Mouse (Mus musculus) layer of hippocampus, adult 6 months (tissue): ENCODE measurements around the gene Cenpq. TPM values are rescaled to one million over a fixed set of nuclear protein-coding genes. Genes with fewer than 3 reads are reported as not detected.

Experiments used
- long read RNA-seq, 2 experiments: library from polyadenylated mRNA; unstranded; transcript quantifications; one replicate each; pipeline ENCODE4 v2.0.0; 2019 to 2020
- polyA plus RNA-seq: library from polyadenylated mRNA; unstranded; fragments of <200 nt; fragmentation: Nextera tagmentation; gene quantifications from 2 replicates; pipeline ENCODE4 v1.2.3, GENCODE M21; 2021

Gene Cenpq
- 3.9 and 4.7 TPM in 2 replicates for polyA plus RNA-seq
- long read RNA-seq, experiment 1, transcript Cenpq-201 (9 exons, 1,942 nt), result major isoform, 5 of 8 reads
- long read RNA-seq, experiment 1, partial matches to known transcripts, result 2 of 8 reads
- long read RNA-seq, experiment 1, other reads (novel, unspliced or antisense), result 1 of 8 reads
- long read RNA-seq, experiment 2, transcript Cenpq-201 (9 exons, 1,942 nt), result major isoform, 22 of 24 reads
- long read RNA-seq, experiment 2, partial matches to known transcripts, result 0 of 24 reads
- long read RNA-seq, experiment 2, other reads (novel, unspliced or antisense), result 2 of 24 reads

GRCm38 (mm10) chr17:40934420-40935231 lies at the start of gene Cenpq, which contains the start of gene Mut:
Cenpq (minus strand) TSS chr17:40935047.
Mut (plus strand) TSS chr17:40934685.

GRCm38 (mm10) chr17:40914250-40914649 lies 20.6 kb downstream of the Cenpq start, which contains the start of gene Glyatl3:
Glyatl3 (minus strand) TSS chr17:40914350.

DNA sequence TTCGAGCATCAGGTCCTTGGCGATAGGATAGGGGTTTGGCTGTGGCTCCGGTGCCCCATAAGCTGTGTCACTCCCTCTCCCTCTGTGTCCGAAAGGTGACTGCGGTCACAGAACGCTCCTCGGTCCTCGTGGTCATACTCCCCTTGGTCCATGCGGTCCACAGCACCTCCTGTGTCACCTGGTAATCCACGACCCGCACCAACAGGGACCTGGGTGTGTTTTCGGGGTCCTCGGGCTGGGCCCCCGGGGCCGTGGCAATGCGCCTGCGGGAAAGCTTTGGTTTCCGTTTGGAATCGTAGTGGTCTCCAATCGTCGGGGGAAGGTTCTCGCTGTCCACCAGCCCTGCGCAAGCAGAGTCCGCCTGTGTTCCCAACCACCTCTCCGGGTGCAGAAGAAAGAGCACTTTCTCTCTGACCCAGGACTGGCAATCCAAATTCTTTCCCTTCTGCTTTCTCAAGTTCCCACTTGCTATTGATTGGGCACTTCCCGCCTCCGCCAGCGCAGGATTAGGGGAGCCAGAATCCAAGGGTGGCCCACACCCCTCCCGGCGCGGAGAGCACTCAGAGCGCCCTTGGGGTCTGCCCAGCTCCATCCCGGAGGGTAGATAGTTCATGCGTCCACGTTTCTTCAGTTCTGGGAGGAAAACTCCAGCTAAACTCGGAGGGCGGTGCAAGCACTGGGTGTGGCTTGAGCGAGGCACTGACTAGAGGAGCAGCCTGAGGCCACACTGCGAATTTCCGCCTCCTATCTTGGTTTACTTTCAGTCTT lies 54.7 kb downstream of the Cenpq start, which contains the start of gene 9130008F23Rik:
9130008F23Rik (minus strand) TSS at position 636 of the 768 bp plus-strand sequence.

Other genes starting within 250 kb of the Cenpq start
- gene Esp1, start 207.9 kb downstream of the Cenpq start, polyA plus RNA-seq, result not detected in 2 replicates
- not detected in 2 replicates for gene Crisp2, start 128.0 kb downstream of the Cenpq start, polyA plus RNA-seq
- not detected in 2 replicates for gene Rhag, start 123.9 kb downstream of the Cenpq start, polyA plus RNA-seq
- 0.18 TPM in 1 of 2 replicates, not detected in the other for gene 9130008F23Rik, start 54.5 kb downstream of the Cenpq start, polyA plus RNA-seq
- gene Glyatl3, start 20.7 kb downstream of the Cenpq start, polyA plus RNA-seq, result not detected in 2 replicates
- gene Mut, start 362 bp downstream of the Cenpq start, polyA plus RNA-seq, result 27.9 and 37.0 TPM in 2 replicates